Mouse (Mus musculus) liver, adult 2 months (tissue): Measurements from ENCODE around the gene Zfp598. TPM values are rescaled to one million over a fixed set of nuclear protein-coding genes. Genes with fewer than 3 reads are reported as not detected.

Experiments used
- DNase-seq: peaks from one replicate; pipeline ENCODE4 v3.0.0-alpha.2; 2011; ENCODE audit warnings: low read depth, low spot score; ENCODE audit errors: extremely low read depth
- H3K27ac ChIP-seq: fragments of 200-500 bp; replicated peaks from 2 replicates; pipeline ENCODE4 v1.5.1; 2012; ENCODE audit warnings: low read depth, mild to moderate bottlenecking, control low read depth, inconsistent platforms, low read length; ENCODE audit not compliant: insufficient read depth
- H3K27me3 ChIP-seq: fragments of 200-500 bp; 2 replicates; pipeline ENCODE4 v1.6.1; 2012; ENCODE audit warnings: mild to moderate bottlenecking, moderate library complexity, low read length, inconsistent platforms; ENCODE audit not compliant: control insufficient read depth, insufficient read depth
- H3K36me3 ChIP-seq: fragments of 200-500 bp; 2 replicates; pipeline ENCODE4 v1.6.1; 2012; ENCODE audit warnings: low read length, inconsistent platforms; ENCODE audit not compliant: control insufficient read depth, insufficient read depth
- H3K4me1 ChIP-seq: fragments of 200-500 bp; 2 replicates; pipeline ENCODE4 v1.6.1; 2011; ENCODE audit warnings: low read length; ENCODE audit not compliant: control insufficient read depth, insufficient read depth
- H3K4me3 ChIP-seq: fragments of 200-500 bp; 2 replicates; pipeline ENCODE4 v1.5.1; 2011; ENCODE audit warnings: low read depth, mild to moderate bottlenecking, control low read depth, low read length, moderate library complexity; ENCODE audit not compliant: insufficient read depth
- H3K79me2 ChIP-seq: fragments of 200-500 bp; 2 replicates; pipeline ENCODE4 v1.6.1; 2012; ENCODE audit warnings: inconsistent platforms, mild to moderate bottlenecking, low read length, moderate library complexity; ENCODE audit not compliant: control insufficient read depth, insufficient read depth
- H3K9ac ChIP-seq: fragments of 200-500 bp; 2 replicates; pipeline ENCODE4 v1.6.1; 2012; ENCODE audit warnings: low read depth, mild to moderate bottlenecking, control low read depth, inconsistent platforms, low read length
- CTCF ChIP-seq: fragments of 200-500 bp; IDR thresholded peaks from 2 replicates; pipeline ENCODE4 v1.5.1; 2011; ENCODE audit warnings: low read depth, low read length, control low read depth
- POLR2A ChIP-seq: fragments of 200-500 bp; IDR thresholded peaks from 2 replicates; pipeline ENCODE4 v1.6.1; 2011; ENCODE audit warnings: low read length, control low read depth; ENCODE audit not compliant: insufficient read depth; ENCODE audit errors: extremely low read depth
- WGBS: fragments of 180-500 bp; shearing (Covaris S2); methylation state at CpG from one replicate; pipeline ENCODE4 v1.1.7; 2018; 5-methylcytosine and 5-hydroxymethylcytosine counted together
- polyA plus RNA-seq: library from polyadenylated mRNA; depleted of rRNA; stranded (reverse); fragments of >200 nt; gene quantifications from 2 replicates; pipeline ENCODE4 v1.2.3, GENCODE M21; 2012; rRNA removed
- total RNA-seq: library from RNA; depleted of rRNA; stranded (reverse); fragments of >200 nt; gene quantifications from 2 replicates; pipeline ENCODE4 v1.2.3, GENCODE M21; 2014; rRNA removed

Gene Zfp598
- total and polyA plus RNA-seq, 2 experiments = 11.1 to 106 TPM

GRCm38 (mm10) chr17:24727618-24728017 lies 58.1 kb downstream of the Zfp598 start, which contains the start of gene Rpl3l:
Rpl3l (plus strand) TSS chr17:24727820.
- 90% methylated on average over 2 of the region's 2 CpGs for WGBS
- TF ChIP-seq POLR2A (no peak), CTCF (no peak)

GRCm38 (mm10) chr17:24728184-24728583 lies 58.7 kb downstream of the Zfp598 start:
- Histone ChIP-seq H3K4me1 (peaks cover 4% of the 10 kb centered on the region), H3K27ac (no peak overlapping the region), H3K27me3 (no peaks in the 10 kb centered on the region), H3K9ac (no peak overlapping the region), H3K36me3 (no peaks in the 10 kb centered on the region), H3K4me3 (no peak overlapping the region), H3K79me2 (peaks cover 4% of the 10 kb centered on the region; the same call in 1 of the 2 replicates)
- no peak for TF ChIP-seq CTCF
- TF ChIP-seq POLR2A = no peak
- no peak for DNase-seq
- 74% methylated on average over 17 of the region's 17 CpGs for WGBS

More at GRCm38 (mm10) chr17:24727618-24728017, 58.1 kb downstream of the Zfp598 start, which contains the start of gene Rpl3l:
- Histone ChIP-seq H3K79me2 (peaks cover 4% of the 10 kb centered on the region; the same call in 1 of the 2 replicates), H3K27ac (no peak within 1 kb of the TSS), H3K36me3 (no peaks in the 10 kb centered on the region), H3K4me1 (peaks cover 9% of the 10 kb centered on the region), H3K9ac (no peak within 1 kb of the TSS), H3K27me3 (no peaks in the 10 kb centered on the region), H3K4me3 (no peak within 1 kb of the TSS)
- no peak for DNase-seq

DNA sequence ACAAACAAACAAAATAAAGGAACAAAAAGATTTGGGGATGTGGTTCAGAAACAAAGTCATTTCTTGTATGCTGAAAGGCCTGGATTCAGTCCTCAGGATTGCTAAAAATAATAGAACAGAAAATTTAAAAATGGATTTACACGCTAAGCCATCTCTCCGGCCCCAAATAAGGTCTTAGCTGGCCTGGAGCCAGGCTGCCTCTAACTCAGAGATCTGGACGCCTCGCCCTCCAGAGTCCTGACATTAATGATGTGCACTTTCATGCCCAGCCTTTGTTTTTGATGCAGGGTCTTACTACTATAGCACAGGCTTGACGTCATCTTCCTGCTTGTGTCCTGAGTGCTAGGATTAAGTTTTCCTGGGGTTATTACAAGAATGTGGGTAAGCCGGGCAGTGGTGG lies 59.6 kb downstream of the Zfp598 start:
- WGBS = 84% methylated on average over 6 of the region's 6 CpGs
- no peak overlapping the region for H3K9ac ChIP-seq
- peaks cover 1% of the 10 kb centered on the region; the same call in 1 of the 2 replicates for H3K79me2 ChIP-seq
- TF ChIP-seq POLR2A = no peak
- TF ChIP-seq CTCF = no peak
- H3K4me1 ChIP-seq = peaks cover 2% of the 10 kb centered on the region; the same call in 1 of the 2 replicates
- no peaks in the 10 kb centered on the region for H3K27me3 ChIP-seq
- H3K4me3 ChIP-seq = no peak overlapping the region
- no peaks in the 10 kb centered on the region for H3K36me3 ChIP-seq
- no peak for DNase-seq
- no peak overlapping the region for H3K27ac ChIP-seq

- Histone ChIP-seq H3K27me3 (no peaks in the 10 kb centered on the region), H3K9ac (no peak overlapping the region), H3K27ac (no peak overlapping the region), H3K4me3 (no peak overlapping the region), H3K4me1 (peaks cover 3% of the 10 kb centered on the region; the same call in 1 of the 2 replicates), H3K79me2 (no peaks in the 10 kb centered on the region), H3K36me3 (no peaks in the 10 kb centered on the region)
- no peak for TF ChIP-seq CTCF
- no peak for TF ChIP-seq POLR2A
- 91% methylated on average over 14 of the region's 14 CpGs for WGBS
- DNase-seq = no peak
Measured at GRCm38 (mm10) chr17:24730787-24731186, 61.3 kb downstream of the Zfp598 start.

Other genes starting within 250 kb of the Zfp598 start
Only the 30 nearest of the 33 such genes appear.
- gene E4f1, start 199.4 kb upstream of the Zfp598 start, total RNA-seq = 5.6 and 6.7 TPM in 2 replicates
- gene E4f1, start 199.4 kb upstream of the Zfp598 start, polyA plus RNA-seq = 21.6 and 33.3 TPM in 2 replicates
- gene Pgp, start 199.3 kb upstream of the Zfp598 start, total RNA-seq = 9.2 and 11.9 TPM in 2 replicates
- 25.8 and 26.6 TPM in 2 replicates for gene Pgp, start 199.3 kb upstream of the Zfp598 start, polyA plus RNA-seq
- gene Bricd5, start 195.8 kb upstream of the Zfp598 start, total RNA-seq = not detected in 2 replicates
- gene Bricd5, start 195.8 kb upstream of the Zfp598 start, polyA plus RNA-seq = 0.24 and 0.67 TPM in 2 replicates
- gene Mlst8, start 190.6 kb upstream of the Zfp598 start, total RNA-seq = 3.5 and 3.9 TPM in 2 replicates
- gene Mlst8, start 190.6 kb upstream of the Zfp598 start, polyA plus RNA-seq = 12.9 and 16.7 TPM in 2 replicates
- under 0.01 and 0.18 TPM in 2 replicates for gene Caskin1, start 181.1 kb upstream of the Zfp598 start, total RNA-seq
- 0.18 and 0.26 TPM in 2 replicates for gene Caskin1, start 181.1 kb upstream of the Zfp598 start, polyA plus RNA-seq
- gene Traf7, start 141.7 kb upstream of the Zfp598 start, total RNA-seq = 13.4 and 14.4 TPM in 2 replicates
- 25.3 and 47.5 TPM in 2 replicates for gene Traf7, start 141.7 kb upstream of the Zfp598 start, polyA plus RNA-seq
- gene Rab26, start 135.5 kb upstream of the Zfp598 start, total RNA-seq = 0.13 and 0.37 TPM in 2 replicates
- gene Rab26, start 135.5 kb upstream of the Zfp598 start, polyA plus RNA-seq = 0.15 and 0.40 TPM in 2 replicates
- gene Pkd1, start 119.9 kb upstream of the Zfp598 start, total RNA-seq = 9.9 and 11.4 TPM in 2 replicates
- 14.7 and 17.4 TPM in 2 replicates for gene Pkd1, start 119.9 kb upstream of the Zfp598 start, polyA plus RNA-seq
- gene Tsc2, start 37.1 kb upstream of the Zfp598 start, total RNA-seq = 19.5 and 27.9 TPM in 2 replicates
- gene Tsc2, start 37.1 kb upstream of the Zfp598 start, polyA plus RNA-seq = 63.4 and 79.3 TPM in 2 replicates
- 8.1 and 9.7 TPM in 2 replicates for gene Nthl1, start 37.0 kb upstream of the Zfp598 start, total RNA-seq
- gene Nthl1, start 37.0 kb upstream of the Zfp598 start, polyA plus RNA-seq = 11.3 and 11.5 TPM in 2 replicates
- 8.8 and 13.6 TPM in 2 replicates for gene Slc9a3r2, start 19.4 kb upstream of the Zfp598 start, total RNA-seq
- gene Slc9a3r2, start 19.4 kb upstream of the Zfp598 start, polyA plus RNA-seq = 24.9 and 31.5 TPM in 2 replicates
- gene Npw, start 11.2 kb upstream of the Zfp598 start, total RNA-seq = not detected in 2 replicates
- not detected in 2 replicates for gene Npw, start 11.2 kb upstream of the Zfp598 start, polyA plus RNA-seq
- 0.09 and 0.13 TPM in 2 replicates for gene Syngr3, start 20.3 kb downstream of the Zfp598 start, total RNA-seq
- gene Syngr3, start 20.3 kb downstream of the Zfp598 start, polyA plus RNA-seq = 0.10 TPM in 2 replicates
- 32.6 and 38.2 TPM in 2 replicates for gene Gfer, start 26.5 kb downstream of the Zfp598 start, total RNA-seq
- 49.8 and 51.9 TPM in 2 replicates for gene Gfer, start 26.5 kb downstream of the Zfp598 start, polyA plus RNA-seq
- 0.37 and 0.40 TPM in 2 replicates for gene Noxo1, start 26.5 kb downstream of the Zfp598 start, total RNA-seq
- gene Noxo1, start 26.5 kb downstream of the Zfp598 start, polyA plus RNA-seq = 2.7 TPM in 2 replicates
- 14.2 and 17.8 TPM in 2 replicates for gene Tbl3, start 38.0 kb downstream of the Zfp598 start, total RNA-seq
- 29.4 and 37.9 TPM in 2 replicates for gene Tbl3, start 38.0 kb downstream of the Zfp598 start, polyA plus RNA-seq
- gene Rnf151, start 48.4 kb downstream of the Zfp598 start, total RNA-seq = not detected in 2 replicates
- 0.19 TPM in 1 of 2 replicates, not detected in the other for gene Rnf151, start 48.4 kb downstream of the Zfp598 start, polyA plus RNA-seq
- gene Rps2, start 48.4 kb downstream of the Zfp598 start, total RNA-seq = 802 and 1,081 TPM in 2 replicates
- gene Rps2, start 48.4 kb downstream of the Zfp598 start, polyA plus RNA-seq = 2,199 and 2,424 TPM in 2 replicates
- gene Ndufb10, start 54.8 kb downstream of the Zfp598 start, total RNA-seq = 290 TPM in 2 replicates
- gene Ndufb10, start 54.8 kb downstream of the Zfp598 start, polyA plus RNA-seq = 265 and 300 TPM in 2 replicates
- gene Rpl3l, start 58.1 kb downstream of the Zfp598 start, total RNA-seq = 0.46 TPM in 1 of 2 replicates, not detected in the other
- gene Rpl3l, start 58.1 kb downstream of the Zfp598 start, polyA plus RNA-seq = not detected in 2 replicates
- gene Msrb1, start 67.0 kb downstream of the Zfp598 start, total RNA-seq = 184 and 192 TPM in 2 replicates
- gene Msrb1, start 67.0 kb downstream of the Zfp598 start, polyA plus RNA-seq = 447 and 506 TPM in 2 replicates
- 0.74 and 1.2 TPM in 2 replicates for gene Hs3st6, start 83.3 kb downstream of the Zfp598 start, total RNA-seq
- 2.3 and 3.9 TPM in 2 replicates for gene Hs3st6, start 83.3 kb downstream of the Zfp598 start, polyA plus RNA-seq
- gene Meiob, start 134.6 kb downstream of the Zfp598 start, total RNA-seq = 4.9 and 6.7 TPM in 2 replicates
- gene Meiob, start 134.6 kb downstream of the Zfp598 start, polyA plus RNA-seq = 0.59 and 0.75 TPM in 2 replicates
- 855 and 1,003 TPM in 2 replicates for gene Hagh, start 170.5 kb downstream of the Zfp598 start, total RNA-seq
- gene Hagh, start 170.5 kb downstream of the Zfp598 start, polyA plus RNA-seq = 900 and 1,325 TPM in 2 replicates
- gene Fahd1, start 180.7 kb downstream of the Zfp598 start, total RNA-seq = 49.5 and 61.3 TPM in 2 replicates
- 55.7 and 61.8 TPM in 2 replicates for gene Fahd1, start 180.7 kb downstream of the Zfp598 start, polyA plus RNA-seq
- gene Igfals, start 196.3 kb downstream of the Zfp598 start, total RNA-seq = 112 and 127 TPM in 2 replicates
- 369 and 402 TPM in 2 replicates for gene Igfals, start 196.3 kb downstream of the Zfp598 start, polyA plus RNA-seq
- gene Nubp2, start 216.7 kb downstream of the Zfp598 start, total RNA-seq = 16.2 and 24.7 TPM in 2 replicates
- 30.2 and 33.0 TPM in 2 replicates for gene Nubp2, start 216.7 kb downstream of the Zfp598 start, polyA plus RNA-seq
- 8.7 and 14.8 TPM in 2 replicates for gene Spsb3, start 217.0 kb downstream of the Zfp598 start, total RNA-seq
- 37.5 and 42.4 TPM in 2 replicates for gene Spsb3, start 217.0 kb downstream of the Zfp598 start, polyA plus RNA-seq
- gene Eme2, start 225.4 kb downstream of the Zfp598 start, total RNA-seq = 19.5 and 20.5 TPM in 2 replicates
- gene Eme2, start 225.4 kb downstream of the Zfp598 start, polyA plus RNA-seq = 21.0 and 31.2 TPM in 2 replicates
- 47.5 and 53.7 TPM in 2 replicates for gene Mrps34, start 225.4 kb downstream of the Zfp598 start, total RNA-seq
- gene Mrps34, start 225.4 kb downstream of the Zfp598 start, polyA plus RNA-seq = 124 and 149 TPM in 2 replicates